Mouse (Mus musculus): ENCODE data around the gene Cecr2. TPM values are rescaled to one million over a fixed set of nuclear protein-coding genes. Genes with fewer than 3 reads are reported as not detected.

The Cecr2 gene
- total RNA-seq, 4 experiments from 2014 or later, result 7.7 to 15.9 (median 13.5) TPM

DNA sequence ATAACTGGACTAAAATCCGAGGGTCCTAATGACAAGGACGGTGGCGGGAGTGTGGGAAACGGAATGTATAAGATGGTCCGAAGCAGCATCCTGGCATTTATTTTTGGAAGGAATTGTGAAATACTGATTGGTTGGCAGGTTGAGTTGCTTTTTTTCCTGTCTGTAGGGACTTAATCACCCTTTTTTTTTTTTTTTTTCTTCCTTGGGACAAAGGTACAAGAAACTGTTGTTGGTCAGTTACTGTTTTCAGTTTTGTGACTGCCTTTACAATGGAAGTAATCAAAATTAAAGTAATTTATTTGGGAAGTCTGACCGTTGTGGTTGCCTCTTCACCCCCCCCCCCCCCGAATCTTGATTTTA is 1.2 kb downstream of the Cecr2 start:
- no peak for DNase-seq (ENCODE audit: low spot score in 2 of 2)

DNA sequence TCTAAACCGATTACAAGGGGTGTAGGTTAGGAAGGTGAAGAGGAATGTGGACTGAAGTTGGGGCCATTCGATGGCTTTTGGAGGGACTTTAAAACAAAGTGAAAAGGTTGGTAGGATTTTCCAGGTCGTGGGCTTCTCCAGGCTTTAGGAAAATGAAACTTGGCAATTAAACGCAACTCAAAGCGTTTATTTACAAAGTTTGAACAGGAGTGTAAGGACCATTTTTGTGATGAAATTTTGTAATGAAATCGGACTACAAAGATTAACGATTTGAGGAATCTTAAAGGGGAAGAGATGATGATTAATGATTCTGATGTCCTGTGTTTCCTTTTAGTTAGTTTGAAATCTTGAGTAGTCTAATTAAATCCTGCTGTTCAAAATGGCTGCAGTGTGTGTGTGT is 1.7 kb downstream of the Cecr2 start:
- DNase-seq (ENCODE audit: low spot score in 2 of 2), result no peak

DNA sequence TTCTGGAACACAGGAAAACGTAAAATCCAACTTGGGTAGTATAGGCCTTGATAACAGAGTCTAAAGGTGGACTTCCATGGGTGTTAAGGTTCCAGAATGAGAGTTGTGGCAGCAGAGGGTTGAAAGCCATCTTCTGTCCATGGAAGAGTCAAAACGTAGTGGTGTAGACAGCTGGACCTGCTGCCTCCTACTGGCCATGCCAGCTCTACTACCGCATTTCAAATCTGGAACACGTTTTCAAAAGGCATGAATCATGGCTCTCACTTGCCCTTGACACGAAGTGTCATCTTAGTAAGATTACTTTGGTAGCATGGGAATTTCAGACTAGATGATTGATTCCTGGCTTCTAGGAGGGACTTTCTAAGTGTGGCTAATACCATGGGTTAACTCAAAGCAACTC is 8.0 kb downstream of the Cecr2 start:
- no peak for DNase-seq (ENCODE audit: low spot score in 2 of 2)

DNA sequence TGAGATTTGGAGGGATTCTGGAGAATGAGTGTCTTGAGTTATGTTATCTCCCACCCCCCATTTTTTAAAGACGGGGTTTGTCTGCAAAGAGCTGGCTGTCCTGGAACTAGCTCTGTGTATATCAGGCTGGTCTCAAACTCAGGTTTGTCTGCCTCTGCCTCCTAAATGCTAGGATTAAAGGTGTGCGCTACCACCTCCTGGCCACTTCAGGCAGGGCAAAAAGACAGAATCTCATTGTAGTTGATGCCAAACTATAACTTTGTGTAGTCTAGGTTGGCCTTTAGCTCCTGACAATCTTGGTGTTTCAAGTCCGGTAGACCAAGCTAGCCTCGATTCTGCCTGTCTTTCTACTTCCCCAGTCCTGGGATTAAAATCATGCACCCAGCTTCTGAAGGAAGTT is 8.7 kb downstream of the Cecr2 start:
- no peak for DNase-seq (ENCODE audit: low spot score in 2 of 2)

DNA sequence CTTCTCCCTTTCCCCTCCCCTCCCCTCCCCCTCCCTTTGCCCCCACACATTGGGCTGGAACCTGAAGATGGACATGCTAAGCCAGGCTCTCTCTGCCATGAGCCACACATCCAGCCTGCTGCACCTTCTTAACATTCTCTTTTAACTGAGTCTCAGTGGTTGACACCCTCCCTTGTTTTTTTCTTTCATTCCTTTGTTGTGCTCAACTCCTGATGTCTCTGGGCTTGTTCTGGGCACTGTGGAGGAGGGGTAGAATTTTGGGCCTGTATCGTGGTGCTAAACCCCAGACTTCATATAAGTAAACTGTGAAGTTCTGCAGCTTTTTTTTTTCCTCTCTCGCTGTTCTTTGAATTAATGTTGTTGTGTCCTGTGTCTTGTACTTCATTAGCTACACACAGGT is 9.8 kb downstream of the Cecr2 start:
- no peak for DNase-seq (ENCODE audit: low spot score in 2 of 2)

DNA sequence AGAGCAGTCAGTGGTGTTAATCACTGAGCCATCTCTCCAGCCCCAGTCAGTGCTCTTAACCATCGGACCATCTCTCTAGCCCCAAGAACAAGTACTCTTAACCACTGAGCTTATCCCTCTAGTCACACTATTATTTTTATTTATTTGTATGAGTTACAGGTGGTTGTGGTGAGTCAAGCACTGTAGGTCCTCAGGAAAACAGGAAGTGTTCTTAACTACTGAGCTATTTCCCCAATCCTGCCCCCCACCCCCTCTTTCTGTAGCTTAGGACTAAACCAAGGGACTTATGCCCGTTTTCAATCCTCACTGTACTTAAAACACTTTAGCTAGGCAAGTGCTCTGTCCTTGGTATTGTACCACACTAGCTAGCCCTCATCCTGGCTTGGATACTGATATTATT is 17.2 kb downstream of the Cecr2 start:
- DNase-seq (ENCODE audit: low spot score in 2 of 2), result no peak

DNA sequence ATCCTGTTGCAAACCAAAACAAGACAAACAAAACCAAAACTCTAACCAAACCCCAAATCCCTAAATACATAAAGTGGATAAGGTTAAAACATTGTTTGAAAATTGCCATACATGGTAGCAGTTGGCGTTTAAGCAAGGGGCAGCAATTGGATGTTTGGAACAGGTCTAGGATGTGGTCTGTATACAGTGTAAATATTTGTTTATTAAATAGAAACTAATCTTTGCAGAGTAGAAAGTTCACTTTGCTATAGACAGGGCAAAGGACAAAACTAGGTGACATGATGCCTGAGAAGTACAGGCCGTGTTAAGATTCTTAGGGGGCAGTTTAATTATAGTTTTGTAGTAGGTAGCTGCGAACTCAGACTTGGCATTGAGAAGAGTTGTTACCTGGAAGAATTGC is 18.6 kb downstream of the Cecr2 start:
- no peak for DNase-seq (ENCODE audit: low spot score in 2 of 2)

DNA sequence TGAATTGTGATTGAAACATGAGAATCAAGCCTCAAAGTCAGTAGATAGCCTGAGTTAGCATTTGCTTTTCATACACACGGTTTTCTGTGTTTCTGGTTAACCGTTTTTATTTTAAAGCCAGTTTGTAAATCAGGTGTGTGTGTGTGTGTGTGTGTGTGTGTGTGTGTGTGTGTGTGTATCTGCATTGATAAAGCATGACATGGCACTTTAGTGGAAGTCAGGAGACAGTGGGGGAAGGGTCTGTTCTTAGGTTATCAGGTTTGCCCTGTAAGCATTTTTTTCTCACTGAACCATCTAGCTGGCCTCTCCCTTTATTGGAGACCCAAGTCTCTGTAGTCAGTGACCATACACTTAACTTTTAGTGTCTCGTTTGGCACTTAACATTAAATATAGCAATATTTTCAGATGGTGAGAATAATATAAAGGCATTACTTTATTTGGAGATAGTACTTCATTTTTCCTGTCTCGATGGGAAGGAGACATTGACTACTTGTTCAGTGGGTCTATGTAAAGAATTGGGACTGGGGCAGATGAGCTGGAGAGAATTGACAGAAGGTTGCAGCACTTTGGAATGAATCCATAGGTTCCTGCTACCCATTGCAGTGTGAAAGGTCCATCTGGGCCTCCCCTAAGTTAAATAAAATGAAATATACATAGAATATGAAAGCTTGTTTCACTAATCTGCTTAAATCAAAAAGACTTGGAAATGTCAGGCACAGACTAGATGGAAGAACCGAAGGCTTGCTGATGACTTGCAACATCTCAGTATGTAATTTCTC is 20.9 kb downstream of the Cecr2 start:
- no peak for DNase-seq (ENCODE audit: low spot score in 2 of 2)

DNA sequence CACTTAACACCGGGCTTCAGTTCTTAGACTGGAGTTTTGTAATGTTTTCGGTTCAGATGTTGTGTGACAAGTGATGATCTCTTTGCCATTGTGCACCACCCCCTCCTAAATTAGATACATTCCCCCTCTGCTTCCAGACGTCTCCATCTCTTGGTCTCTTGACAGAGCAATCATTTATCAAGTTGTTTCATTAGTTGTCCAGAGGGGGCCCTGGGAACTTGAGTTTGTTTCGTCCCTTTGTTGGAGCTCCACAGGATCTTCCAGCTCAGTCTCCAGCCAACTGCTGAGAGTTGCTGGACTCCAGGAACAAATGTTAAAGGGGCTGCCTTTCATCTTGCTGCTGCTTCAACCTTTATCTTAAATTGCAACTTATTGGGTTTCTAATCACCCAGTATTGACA is 34.1 kb downstream of the Cecr2 start:
- no peak for DNase-seq (ENCODE audit: low spot score in 2 of 2)

DNA sequence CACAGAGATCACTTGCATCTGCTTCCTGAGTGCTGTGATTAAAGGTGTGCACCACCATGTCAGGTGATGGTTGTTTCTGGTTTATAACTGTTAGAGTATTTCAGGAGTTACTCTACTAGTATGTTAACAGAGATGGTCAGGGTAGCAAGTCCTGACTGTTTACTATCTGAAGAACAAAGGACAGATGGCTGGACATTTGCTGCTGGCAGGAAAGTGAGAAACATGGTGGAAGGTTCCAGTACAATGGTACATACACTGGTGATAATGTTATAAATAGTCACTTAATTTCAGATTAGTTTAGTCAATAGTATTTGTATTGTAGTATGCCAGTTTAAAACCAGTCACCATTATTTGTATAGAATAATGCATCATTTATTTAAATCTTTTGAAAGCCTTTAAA is 38.2 kb downstream of the Cecr2 start:
- no peak for DNase-seq (ENCODE audit: low spot score in 2 of 2)

DNA sequence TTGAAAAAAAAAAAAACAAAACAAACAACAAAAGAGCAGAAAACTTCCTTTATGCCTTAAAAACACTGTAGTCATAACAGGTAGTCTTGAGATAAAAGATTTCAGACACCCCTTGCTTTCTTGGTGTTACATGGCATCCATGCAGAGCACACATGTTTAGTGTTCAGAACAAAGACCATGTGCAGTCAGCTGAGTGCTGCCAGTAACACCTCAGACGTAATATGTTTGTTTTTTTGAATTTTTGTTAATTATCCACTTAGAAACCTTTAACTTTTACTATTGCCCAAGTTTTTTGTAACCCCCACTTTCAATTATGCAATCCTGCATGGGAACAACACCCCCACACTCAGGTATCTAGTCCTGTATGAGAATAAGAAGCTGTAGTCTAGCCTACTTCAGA is 42.6 kb downstream of the Cecr2 start:
- DNase-seq (ENCODE audit: low spot score in 2 of 2), result no peak

DNA sequence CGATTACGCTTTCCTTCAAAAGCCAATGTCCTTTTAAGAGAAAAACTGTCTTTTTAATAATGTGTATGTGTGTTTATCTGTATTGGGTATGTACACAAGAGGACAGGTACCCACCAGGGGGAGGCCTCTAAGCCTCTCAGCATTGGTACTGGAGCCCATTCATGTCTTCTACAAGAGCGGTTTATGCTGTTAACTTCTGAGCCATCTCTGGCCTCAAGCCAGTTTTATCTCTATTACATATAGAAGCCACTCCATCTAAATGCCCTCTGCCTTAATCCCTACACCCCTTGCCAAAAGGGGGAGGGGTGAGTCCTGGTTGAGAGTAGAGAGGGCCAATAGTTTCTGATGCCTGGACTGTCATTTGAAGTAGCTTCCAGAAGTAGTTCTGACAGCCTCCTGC is 48.6 kb downstream of the Cecr2 start:
- no peak for DNase-seq (ENCODE audit: low spot score in 2 of 2)

DNA sequence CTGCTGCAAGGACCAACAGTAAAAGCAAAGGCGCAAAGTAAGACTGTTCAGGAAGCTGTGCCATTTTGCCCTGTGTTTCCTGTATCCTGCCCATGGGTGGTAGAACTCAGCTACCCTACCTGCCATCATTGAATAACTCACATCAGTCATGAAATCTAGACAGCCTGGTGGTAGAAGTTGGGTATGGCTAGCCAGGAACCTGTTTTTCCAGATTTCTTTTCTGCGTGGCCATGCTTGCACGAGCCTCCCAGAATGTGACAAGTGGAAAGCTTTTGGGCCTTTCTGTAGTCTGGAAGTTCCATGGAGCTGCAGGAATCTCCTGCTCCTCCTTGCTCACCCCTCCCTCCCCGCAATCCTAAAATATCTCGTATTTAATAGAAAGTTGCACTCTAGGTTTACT is 49.1 kb downstream of the Cecr2 start:
- DNase-seq (ENCODE audit: low spot score in 2 of 2), result no peak

DNA sequence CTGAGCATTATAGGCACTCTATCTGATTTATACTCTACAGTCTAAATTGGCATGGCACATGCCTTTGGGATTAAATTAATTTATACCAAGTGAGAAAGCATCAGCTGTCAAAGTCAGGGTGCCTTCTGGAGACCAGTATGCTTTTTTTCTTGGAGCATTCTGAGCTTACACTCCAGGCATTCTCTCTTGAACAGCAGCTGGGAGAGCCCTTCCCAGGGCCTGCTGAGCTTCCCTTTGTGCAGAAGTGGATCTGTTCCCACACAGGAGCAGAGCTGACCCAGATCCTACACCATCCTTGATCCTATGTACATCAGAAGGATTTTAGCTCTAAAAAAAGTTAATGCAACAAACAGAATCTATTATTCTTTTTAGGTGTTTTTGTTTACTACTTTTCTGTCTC is 49.7 kb downstream of the Cecr2 start:
- peak; percentile 29 to 38 for DNase-seq (ENCODE audit: low spot score in 2 of 2)

DNA sequence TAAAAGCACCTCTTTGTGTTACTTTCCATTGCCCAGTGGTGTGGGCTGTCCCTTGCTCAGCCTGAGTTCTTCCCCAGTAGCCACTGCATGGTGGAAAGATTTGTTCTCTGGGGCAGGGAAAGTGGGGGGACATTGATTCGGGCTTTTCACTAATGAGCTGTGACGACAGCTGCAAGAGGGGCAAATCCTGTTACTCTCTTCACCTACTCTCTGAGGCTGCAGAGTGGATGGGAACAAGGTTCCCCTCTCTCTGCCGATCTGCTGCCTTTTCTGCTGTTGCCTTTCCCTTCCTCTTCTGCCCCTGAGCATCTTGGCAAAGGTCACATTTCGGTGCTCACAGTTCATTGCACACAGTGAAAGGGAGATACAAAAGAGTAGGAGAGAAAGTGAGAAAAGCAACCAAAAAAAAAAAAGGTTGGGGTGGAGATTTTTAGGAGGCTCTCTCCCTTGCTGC is 50.4 kb downstream of the Cecr2 start:
- DNase-seq (ENCODE audit: low spot score in 2 of 2), result no peak

DNA sequence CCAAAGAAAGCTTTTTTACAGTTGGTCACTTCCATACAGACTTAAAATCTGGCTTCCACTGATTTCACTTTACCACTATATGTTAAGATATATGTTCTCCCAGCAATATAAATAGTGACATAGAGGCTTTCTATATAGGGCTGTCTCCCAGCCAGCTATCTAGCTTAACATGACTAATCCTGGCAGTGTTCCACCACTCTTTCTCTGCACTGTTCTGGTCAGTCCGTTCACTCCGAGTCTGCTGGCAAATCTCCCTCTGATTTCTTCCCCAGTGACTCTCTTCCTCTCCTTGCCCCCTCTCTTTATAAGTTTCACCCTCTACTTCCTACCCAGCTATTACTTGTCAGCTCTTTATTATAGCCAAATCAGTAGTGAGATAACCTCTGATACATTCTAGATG is 59.8 kb downstream of the Cecr2 start:
- no peak for DNase-seq (ENCODE audit: low spot score in 2 of 2)

DNA sequence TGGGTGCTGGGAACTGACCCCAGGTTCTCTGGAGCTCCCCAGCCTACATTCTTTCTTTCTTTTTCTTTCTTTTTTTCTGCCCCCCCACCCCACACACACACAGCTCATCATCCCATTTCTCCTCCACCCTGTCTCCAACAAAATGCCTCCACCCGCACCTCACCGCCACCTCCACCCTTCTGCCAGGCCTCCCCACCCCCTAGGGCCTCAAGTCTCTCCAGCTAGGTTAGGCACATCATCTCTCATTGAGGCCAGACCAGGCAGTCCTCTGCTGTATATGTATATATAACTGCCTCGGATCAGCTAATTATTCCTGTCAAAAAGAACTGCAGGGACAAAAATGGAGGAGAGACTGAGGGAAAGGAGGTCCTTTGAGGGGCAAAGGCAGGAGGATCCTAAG is 69.8 kb downstream of the Cecr2 start:
- DNase-seq (ENCODE audit: low spot score in 2 of 2), result no peak

DNA sequence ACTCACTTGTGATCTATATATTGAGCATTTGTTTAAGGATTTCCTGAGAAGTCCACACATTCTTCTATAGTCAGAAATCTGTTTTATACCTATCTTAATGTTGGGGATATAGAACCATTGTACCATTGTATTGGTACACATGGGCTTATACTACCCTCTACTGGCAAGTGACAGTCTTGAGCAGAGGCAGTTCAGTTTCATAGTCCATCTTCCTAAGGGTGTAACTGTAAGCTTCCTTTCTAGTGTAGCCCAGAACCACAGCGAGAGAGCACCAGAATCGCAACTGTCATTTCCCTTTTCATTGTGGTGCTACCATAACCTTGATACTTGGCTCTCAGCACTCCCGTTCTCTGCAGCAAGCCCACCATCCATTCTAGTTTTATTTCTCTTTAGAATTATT is 70.4 kb downstream of the Cecr2 start:
- peak in 1 of 2 experiments; percentile 8 for DNase-seq (ENCODE audit: low spot score in 2 of 2)

DNA sequence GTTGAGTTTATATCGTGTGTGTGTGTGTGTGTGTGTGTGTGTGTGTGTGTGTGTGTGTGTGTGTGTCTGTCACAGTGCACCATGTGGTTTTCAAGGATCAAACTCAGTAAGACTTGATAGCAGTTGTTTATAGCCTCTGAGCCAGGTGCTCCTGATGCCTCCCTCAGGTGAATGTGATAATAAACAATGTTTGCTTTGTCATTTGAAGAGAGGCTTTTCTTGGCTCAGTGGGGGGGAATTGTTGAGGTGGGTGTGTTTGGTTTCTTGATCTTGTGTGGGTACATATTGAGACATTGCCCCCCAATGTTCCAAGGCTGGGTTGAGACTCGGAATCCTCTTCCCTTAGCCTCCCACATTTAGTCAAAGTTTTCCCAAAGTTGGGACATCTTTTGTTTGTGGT is 77.0 kb downstream of the Cecr2 start:
- DNase-seq (ENCODE audit: low spot score in 2 of 2), result no peak

DNA sequence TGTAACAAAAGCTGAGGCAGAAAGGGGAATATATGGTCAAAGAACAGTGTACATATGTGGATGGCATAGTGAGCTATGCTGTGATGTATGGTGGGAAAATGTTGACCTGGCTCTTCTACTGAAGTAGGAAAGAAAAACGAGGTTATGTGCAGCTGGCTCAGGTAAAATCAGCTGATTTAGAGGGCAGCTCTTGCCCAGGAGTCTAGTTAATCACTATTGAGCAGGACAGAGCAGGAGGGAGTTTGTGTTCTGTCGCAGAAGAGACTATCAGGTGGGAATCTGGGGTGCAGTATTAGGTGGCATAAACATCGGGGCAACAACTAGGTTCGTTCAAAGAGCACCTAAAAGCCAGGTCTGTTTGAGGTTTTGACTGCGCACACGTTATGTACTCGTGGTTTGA is 78.1 kb downstream of the Cecr2 start:
- DNase-seq (ENCODE audit: low spot score in 2 of 2), result no peak

DNA sequence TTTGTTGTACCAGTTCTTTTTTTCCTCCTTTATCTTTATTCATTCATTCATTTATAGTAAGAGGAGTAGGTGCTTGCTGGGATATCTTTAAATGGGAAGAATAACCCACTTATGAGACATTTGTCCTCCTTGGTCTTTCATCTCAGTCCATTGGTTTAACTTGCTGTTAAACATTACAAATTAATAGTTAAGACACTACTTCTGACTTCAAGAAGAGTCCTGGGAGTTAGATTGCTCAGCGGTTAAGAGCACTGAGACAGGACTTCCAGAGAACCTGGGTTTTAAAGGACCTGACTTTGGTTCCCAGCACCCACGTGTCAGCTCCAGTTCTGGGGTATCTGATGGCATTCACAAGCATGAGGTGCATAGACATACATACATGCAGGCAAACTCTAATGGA is 80.2 kb downstream of the Cecr2 start:
- DNase-seq (ENCODE audit: low spot score in 2 of 2), result no peak

DNA sequence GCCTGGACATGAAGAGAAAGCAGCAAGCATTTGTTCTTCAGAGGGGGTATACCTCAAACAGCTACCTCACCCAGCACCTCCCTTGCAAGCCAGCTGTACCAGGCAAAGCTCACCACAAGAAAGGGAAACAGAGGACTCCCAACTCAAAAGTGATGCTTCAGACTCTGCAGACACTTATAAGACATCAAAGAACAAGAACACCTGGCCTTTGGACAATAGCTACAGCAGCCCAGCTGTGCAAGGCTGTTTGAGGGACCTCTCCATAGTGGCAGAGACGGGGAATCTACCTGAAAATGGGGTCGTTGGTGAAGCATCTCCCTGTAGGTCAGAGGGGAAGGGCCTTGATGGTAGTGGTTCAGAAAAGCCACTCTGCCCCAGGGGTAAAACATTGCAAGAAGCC is 95.0 kb downstream of the Cecr2 start:
- DNase-seq (ENCODE audit: low spot score in 2 of 2), result no peak

DNA sequence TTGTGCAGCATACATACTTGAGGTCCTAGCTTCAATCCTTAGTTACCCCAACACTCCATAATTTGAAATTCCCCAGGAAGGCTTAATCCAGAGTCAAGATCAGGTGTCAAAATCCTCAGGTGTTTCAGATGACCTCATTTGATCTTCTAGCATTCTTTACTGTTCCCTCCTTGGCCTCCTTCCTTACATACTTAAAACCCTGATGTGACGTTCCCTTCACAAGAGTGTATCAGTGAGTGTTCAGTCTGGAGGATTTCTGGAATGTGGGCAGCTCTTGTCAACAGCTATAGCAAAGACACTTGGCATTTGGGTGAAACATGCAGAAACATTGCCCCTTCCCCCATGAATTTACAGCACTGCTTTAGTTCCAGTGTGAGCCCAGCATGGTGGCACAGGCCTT is 103.8 kb downstream of the Cecr2 start:
- no peak for DNase-seq (ENCODE audit: low spot score in 2 of 2)

DNA sequence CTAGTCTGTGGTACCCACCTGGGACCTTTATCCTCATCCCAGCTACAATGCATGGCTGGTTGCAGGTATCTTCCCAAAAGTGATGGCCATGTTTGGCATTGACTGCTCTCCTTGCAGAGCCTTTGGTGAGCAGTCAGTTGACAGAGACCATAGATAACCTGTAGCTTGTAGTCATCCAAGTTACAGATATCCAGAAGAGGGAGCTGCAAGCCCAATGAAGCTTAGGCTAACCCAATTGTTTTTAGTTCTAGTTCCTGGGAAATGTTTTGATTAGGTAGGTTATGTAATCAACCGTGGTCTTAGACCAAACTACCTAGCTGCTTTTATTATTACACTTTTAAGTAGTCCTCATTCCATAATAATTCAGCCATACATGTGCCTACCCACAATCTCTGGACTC is 105.2 kb downstream of the Cecr2 start:
- no peak for DNase-seq (ENCODE audit: low spot score in 2 of 2)

Measured in layer of hippocampus, adult 8-10 months (tissue).